Mouse (Mus musculus) stomach, embryonic 16.5 days (tissue): ENCODE measurements around the gene Cacna1a. TPM values are rescaled to one million over a fixed set of nuclear protein-coding genes. Genes with fewer than 3 reads are reported as not detected.
A peak's percentile ranks its signal among the peaks of the same experiment; 100 is the strongest.

Experiments used
- ATAC-seq: fragments of 200-750 bp; cut with Nextera tagmentation; 2 replicates; pipeline ENCODE4 v1.8.0; 2017; ENCODE audit warnings: moderate number of reproducible peaks, moderate TSS enrichment; ENCODE audit not compliant: insufficient read depth, low FRiP score
- H3K27ac ChIP-seq: fragments of 300-500 bp; sonication (generic); 2 replicates; pipeline ENCODE4 v1.5.1; 2014; ENCODE audit warnings: low read length
- H3K27me3 ChIP-seq: fragments of 300-500 bp; sonication (generic); 2 replicates; pipeline ENCODE4 v1.6.1; 2014; ENCODE audit warnings: low read length, control low read depth, mixed read lengths; ENCODE audit not compliant: control insufficient read depth, insufficient read depth
- H3K36me3 ChIP-seq: fragments of 300-500 bp; sonication (generic); 2 replicates; pipeline ENCODE4 v1.6.1; 2014; ENCODE audit warnings: low read length; ENCODE audit not compliant: control insufficient read depth, insufficient read depth
- H3K4me1 ChIP-seq: fragments of 300-500 bp; sonication (generic); 2 replicates; pipeline ENCODE4 v1.6.1; 2014; ENCODE audit warnings: low read length, control low read depth, mixed read lengths; ENCODE audit not compliant: control insufficient read depth, insufficient read depth
- H3K4me2 ChIP-seq: fragments of 300-500 bp; sonication (generic); 2 replicates; pipeline ENCODE4 v1.6.1; 2014; ENCODE audit warnings: low read depth, low read length, mixed read lengths
- H3K4me3 ChIP-seq: fragments of 300-500 bp; sonication (generic); replicated peaks from 2 replicates; pipeline ENCODE4 v1.5.1; 2014; ENCODE audit warnings: mild to moderate bottlenecking, low read length
- H3K9ac ChIP-seq: fragments of 300-500 bp; sonication (generic); 2 replicates; pipeline ENCODE4 v1.6.1; 2014; ENCODE audit warnings: low read length
- H3K9me3 ChIP-seq: fragments of 300-500 bp; sonication (generic); replicated peaks from 2 replicates; pipeline ENCODE4 v1.6.1; 2016; ENCODE audit warnings: low read length, control low read depth; ENCODE audit not compliant: control insufficient read depth
- WGBS: fragments of 180-500 bp; shearing (Covaris S2); extraction: QIAGEN DNeasy Blood & Tissue Kit; methylation state at CpG from one replicate; pipeline ENCODE4 v1.1.7; 2014; 5-methylcytosine and 5-hydroxymethylcytosine counted together
- polyA plus RNA-seq: library from polyadenylated mRNA; unstranded; fragments of >200 nt; fragmentation: Nextera tagmentation; extraction: Ambion mirVana; gene quantifications from 2 replicates; pipeline ENCODE4 v1.2.1, GENCODE M21; 2015

The Cacna1a gene
- polyA plus RNA-seq, 1 experiment from 2014 or later, result 2.0 TPM

DNA sequence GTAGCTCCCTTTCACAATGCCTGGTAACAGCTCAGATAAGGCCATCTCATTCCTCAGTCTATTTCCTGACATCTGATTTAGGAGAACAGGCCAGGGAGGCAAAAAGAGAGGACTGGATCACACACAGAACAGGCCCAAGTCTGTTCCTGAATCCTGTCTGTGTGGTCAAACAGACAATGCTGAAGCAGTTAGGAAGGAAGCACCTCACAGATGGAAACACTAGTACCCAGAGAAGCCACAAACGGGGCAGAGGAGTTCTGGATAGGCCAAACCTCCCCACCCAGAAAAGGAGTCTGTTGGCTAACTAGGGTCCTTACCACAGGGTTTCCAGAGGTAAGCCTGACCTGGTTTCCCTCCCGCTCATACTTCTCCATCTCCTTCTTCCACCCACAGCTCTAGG lies 294.0 kb downstream of the Cacna1a start:
- Histone ChIP-seq H3K36me3 (no peaks in the 10 kb centered on the region), H3K27me3 (no peaks in the 10 kb centered on the region), H3K4me1 (peaks cover 11% of the 10 kb centered on the region; the same call in 1 of the 2 replicates), H3K9ac (no peak overlapping the region), H3K4me3 (no peak overlapping the region), H3K9me3 (no peaks in the 10 kb centered on the region), H3K27ac (no peak overlapping the region), H3K4me2 (no peak overlapping the region)
- WGBS, result 85% methylated on average over 2 of the region's 2 CpGs
- ATAC-seq, result no peak

DNA sequence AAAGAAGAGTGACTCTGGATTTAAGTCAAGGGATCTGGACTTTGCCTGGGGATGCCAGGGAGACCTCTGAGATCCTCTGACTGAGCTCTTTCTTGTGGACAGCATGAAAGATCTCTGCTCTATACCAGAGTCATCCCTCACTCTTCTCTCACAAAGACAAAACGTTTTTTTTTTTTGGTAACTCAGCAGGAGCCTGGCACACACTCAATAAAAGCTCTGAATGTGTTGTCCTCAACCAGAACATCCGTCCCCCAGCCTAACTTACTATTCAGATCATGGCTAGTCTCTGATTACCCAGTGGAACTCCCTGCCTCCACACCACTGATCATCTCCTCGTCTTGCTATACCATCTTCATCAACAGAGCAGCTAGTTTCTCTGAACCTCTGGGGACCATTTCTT lies 296.3 kb downstream of the Cacna1a start:
- 60% methylated on average over 3 of the region's 3 CpGs for whole genome bisulfite sequencing
- no peaks in the 10 kb centered on the region for H3K9me3 ChIP-seq
- no peak for ATAC-seq
- no peak overlapping the region for H3K4me3 ChIP-seq
- no peaks in the 10 kb centered on the region for H3K36me3 ChIP-seq
- no peak overlapping the region for H3K4me2 ChIP-seq
- H3K27ac ChIP-seq, result no peak overlapping the region
- H3K27me3 ChIP-seq, result no peaks in the 10 kb centered on the region
- H3K4me1 ChIP-seq, result peaks cover 18% of the 10 kb centered on the region
- no peak overlapping the region for H3K9ac ChIP-seq

DNA sequence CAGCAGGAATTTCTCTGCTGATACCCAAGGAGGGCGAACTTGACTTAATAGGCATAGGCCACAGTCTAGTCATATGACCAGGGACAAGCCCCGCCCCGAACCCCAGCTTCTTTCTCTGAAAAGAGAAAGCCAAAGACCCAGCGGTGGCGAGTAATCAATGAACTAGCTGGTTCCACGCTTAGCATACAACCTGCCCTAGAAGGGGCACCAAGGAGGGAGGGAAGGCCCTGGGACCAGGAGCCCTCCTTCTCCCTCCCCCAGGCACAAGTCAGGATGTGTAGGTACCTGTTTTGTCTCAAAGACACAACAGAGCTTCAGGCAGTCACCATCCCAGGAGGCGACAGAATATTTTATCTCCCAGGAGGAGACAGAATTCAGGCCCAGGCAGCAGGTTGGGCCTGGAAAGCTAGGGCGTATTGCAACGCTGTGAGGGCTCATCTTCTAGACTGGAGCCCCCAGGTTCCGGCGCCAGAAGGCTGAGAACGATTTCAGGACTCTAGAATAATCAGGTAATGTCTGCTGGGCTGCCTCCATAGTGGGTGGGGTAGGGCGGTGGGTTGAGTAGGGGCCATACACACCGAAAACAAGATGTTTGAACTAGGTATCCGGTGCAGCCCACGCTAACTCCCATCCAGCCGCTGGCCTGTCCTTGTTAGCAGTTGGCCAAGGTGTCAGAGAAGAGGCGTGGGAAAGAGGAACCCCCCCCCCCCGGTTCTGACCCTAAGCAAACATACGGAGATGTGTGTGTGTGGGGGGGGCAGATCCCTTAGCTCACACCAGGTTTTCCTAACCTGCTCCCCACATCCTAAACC lies 298.2 kb downstream of the Cacna1a start, which contains the start of gene Trmt1:
Trmt1 (plus strand) TSS at position 117 of the 812 bp plus-strand sequence.
- H3K4me3 ChIP-seq, result peak within 1 kb of the TSS; percentile 100
- H3K27me3 ChIP-seq, result no peaks in the 10 kb centered on the region
- peak within 1 kb of the TSS; percentile 100 for H3K9ac ChIP-seq
- peak within 1 kb of the TSS; percentile 82 for H3K4me2 ChIP-seq
- WGBS, result 10% methylated on average over 20 of the region's 20 CpGs
- no peaks in the 10 kb centered on the region for H3K9me3 ChIP-seq
- no peaks in the 10 kb centered on the region for H3K36me3 ChIP-seq
- peaks cover 29% of the 10 kb centered on the region for H3K4me1 ChIP-seq
- H3K27ac ChIP-seq, result peak within 1 kb of the TSS; percentile 96
- peak; percentile 19; the same call in 1 of the 2 replicates for ATAC-seq

- H3K9ac ChIP-seq, result peak overlapping the region; percentile 100
- WGBS, result 1% methylated on average over 57 of the region's 62 CpGs
- peak overlapping the region; percentile 82 for H3K4me2 ChIP-seq
- peak overlapping the region; percentile 100 for H3K4me3 ChIP-seq
- peaks cover 29% of the 10 kb centered on the region for H3K4me1 ChIP-seq
- no peaks in the 10 kb centered on the region for H3K27me3 ChIP-seq
- peak; percentile 41 for ATAC-seq
- H3K9me3 ChIP-seq, result no peaks in the 10 kb centered on the region
- peak overlapping the region; percentile 96 for H3K27ac ChIP-seq
- H3K36me3 ChIP-seq, result no peaks in the 10 kb centered on the region
Observed at GRCm38 (mm10) chr8:84687003-84687704, 298.9 kb downstream of the Cacna1a start.

- H3K27ac ChIP-seq, result peak within 1 kb of the TSS; percentile 96
- no peaks in the 10 kb centered on the region for H3K36me3 ChIP-seq
- H3K27me3 ChIP-seq, result no peaks in the 10 kb centered on the region
- peak within 1 kb of the TSS; percentile 100 for H3K4me3 ChIP-seq
- H3K4me2 ChIP-seq, result peak within 1 kb of the TSS; percentile 82
- peaks cover 29% of the 10 kb centered on the region for H3K4me1 ChIP-seq
- peak within 1 kb of the TSS; percentile 100 for H3K9ac ChIP-seq
- no peaks in the 10 kb centered on the region for H3K9me3 ChIP-seq
- ATAC-seq, result peak; percentile 85
- under 1% methylated on average over 36 of the region's 37 CpGs for WGBS
Observed at GRCm38 (mm10) chr8:84687705-84688100, 299.5 kb downstream of the Cacna1a start, which contains the start of gene Nacc1. Gene Nacc1 (minus strand): TSS chr8:84687862.

- ATAC-seq, result peak; percentile 90
- peak overlapping the region; percentile 72 for H3K27ac ChIP-seq
- H3K4me3 ChIP-seq, result peak overlapping the region; percentile 88
- H3K9me3 ChIP-seq, result no peaks in the 10 kb centered on the region
- no peaks in the 10 kb centered on the region for H3K36me3 ChIP-seq
- peak overlapping the region; percentile 96 for H3K4me2 ChIP-seq
- no peaks in the 10 kb centered on the region for H3K27me3 ChIP-seq
- WGBS, result under 1% methylated on average over 47 of the region's 47 CpGs
- peaks cover 29% of the 10 kb centered on the region for H3K4me1 ChIP-seq
- peak overlapping the region; percentile 83 for H3K9ac ChIP-seq
Observed at GRCm38 (mm10) chr8:84689091-84689915, 301.1 kb downstream of the Cacna1a start.

Other genes with a start within 250 kb of the Cacna1a start
- 25.5 and 25.7 TPM in 2 replicates for gene Cc2d1a, start 240.5 kb upstream of the Cacna1a start, polyA plus RNA-seq
- 1.0 and 1.1 TPM in 2 replicates for gene 4930432K21Rik, start 240.4 kb upstream of the Cacna1a start, polyA plus RNA-seq
- gene Nanos3, start 203.2 kb upstream of the Cacna1a start, polyA plus RNA-seq, result 1.3 TPM in 1 of 2 replicates, not detected in the other
- 9.7 and 10.5 TPM in 2 replicates for gene Zswim4, start 151.4 kb upstream of the Cacna1a start, polyA plus RNA-seq
- 271 and 289 TPM in 2 replicates for gene D8Ertd738e, start 138.7 kb upstream of the Cacna1a start, polyA plus RNA-seq
- 49.2 and 55.0 TPM in 2 replicates for gene Mri1, start 131.1 kb upstream of the Cacna1a start, polyA plus RNA-seq
- gene Ccdc130, start 118.1 kb upstream of the Cacna1a start, polyA plus RNA-seq, result 18.8 and 19.0 TPM in 2 replicates